Mouse (Mus musculus): Measurements from ENCODE around the gene Eml2. TPM values are rescaled to one million over a fixed set of nuclear protein-coding genes. Genes with fewer than 3 reads are reported as not detected.

Gene Eml2
- polyA plus RNA-seq, 1 experiment from 2014 or later, result 14.2 TPM

- H3K4me3 ChIP-seq, result no peak overlapping the region
Measured at GRCm38 (mm10) chr7:19211041-19211675, 34.9 kb downstream of the Eml2 start.

GRCm38 (mm10) chr7:19211996-19212755, 36.0 kb downstream of the Eml2 start, which contains the start of gene Gpr4:
Gpr4 (plus strand) TSS chr7:19212538.
- Histone ChIP-seq H3K4me1 (peaks cover 18% of the 10 kb centered on the region), H3K4me3 (peak within 1 kb of the TSS; percentile 66), H3K36me3 (no peaks in the 10 kb centered on the region), H3K27me3 (ENCODE audit: insufficient read depth, poor library complexity, severe bottlenecking) (peaks cover 18% of the 10 kb centered on the region), H3K9me3 (no peaks in the 10 kb centered on the region), H3K27ac (peak within 1 kb of the TSS; percentile 47; the same call in 1 of the 2 replicates)
- WGBS, result 2% methylated on average over 29 of the region's 30 CpGs
- no peak for DNase-seq (ENCODE audit: low spot score)

More at GRCm38 (mm10) chr7:19211041-19211675, 34.9 kb downstream of the Eml2 start:
- H3K36me3 ChIP-seq, result peaks cover under 1% of the 10 kb centered on the region
- no peak for DNase-seq (ENCODE audit: low spot score)
- 61% methylated on average over 5 of the region's 5 CpGs for WGBS
- no peak overlapping the region for H3K27ac ChIP-seq
- H3K4me1 ChIP-seq, result peaks cover 14% of the 10 kb centered on the region
- no peaks in the 10 kb centered on the region for H3K9me3 ChIP-seq
- peaks cover 18% of the 10 kb centered on the region for H3K27me3 ChIP-seq (ENCODE audit: insufficient read depth, poor library complexity, severe bottlenecking)

DNA sequence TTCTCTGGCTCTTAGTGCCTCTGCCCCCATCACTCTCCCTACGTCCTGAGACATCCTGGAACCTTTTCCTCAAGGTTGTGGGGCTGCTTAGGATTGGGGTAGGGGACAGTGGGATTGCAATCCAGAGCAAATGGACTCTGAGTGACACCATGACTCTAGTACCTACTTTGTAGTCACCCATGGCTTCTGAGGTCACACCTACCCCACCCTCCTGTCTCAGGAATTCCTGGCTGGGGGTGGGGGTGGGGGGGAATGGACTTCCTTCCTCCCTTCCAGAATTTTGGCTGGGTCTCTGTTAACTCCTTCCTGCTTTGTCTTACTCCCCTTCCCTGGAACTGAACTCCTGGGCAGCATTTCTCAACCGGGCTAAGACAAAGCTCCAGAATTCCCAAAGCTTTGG, 37.2 kb downstream of the Eml2 start:
- 50% methylated on average over 2 of the region's 2 CpGs for WGBS
- H3K36me3 ChIP-seq, result no peaks in the 10 kb centered on the region
- no peaks in the 10 kb centered on the region for H3K9me3 ChIP-seq
- no peak overlapping the region; the same call in 1 of the 2 replicates for H3K4me3 ChIP-seq
- H3K4me1 ChIP-seq, result peaks cover 26% of the 10 kb centered on the region
- DNase-seq (ENCODE audit: low spot score), result no peak
- peaks cover 18% of the 10 kb centered on the region for H3K27me3 ChIP-seq (ENCODE audit: insufficient read depth, poor library complexity, severe bottlenecking)
- H3K27ac ChIP-seq, result no peak overlapping the region

DNA sequence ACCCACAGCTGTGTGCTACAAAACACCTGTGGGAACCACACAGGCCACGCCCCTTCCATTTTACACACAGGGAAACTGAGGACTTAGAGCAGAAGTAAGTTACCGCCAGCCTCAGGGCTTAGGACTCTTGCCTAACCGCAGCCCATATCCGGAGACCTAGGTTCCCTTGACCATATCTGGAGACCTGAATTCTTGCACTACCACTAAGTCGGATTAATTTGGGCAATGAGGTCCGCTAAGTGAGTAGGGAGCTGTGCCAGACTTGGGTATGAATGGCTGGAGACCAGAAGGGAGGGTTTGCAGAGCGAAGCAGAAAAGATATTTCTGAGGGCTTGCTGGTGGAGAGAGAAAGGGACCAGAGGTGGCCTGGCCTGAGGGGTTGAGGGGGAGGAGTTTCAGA, 38.1 kb downstream of the Eml2 start:
- Histone ChIP-seq H3K27ac (no peak overlapping the region), H3K27me3 (ENCODE audit: insufficient read depth, poor library complexity, severe bottlenecking) (peaks cover 18% of the 10 kb centered on the region), H3K4me3 (no peak overlapping the region), H3K9me3 (no peaks in the 10 kb centered on the region), H3K4me1 (peaks cover 27% of the 10 kb centered on the region), H3K36me3 (no peaks in the 10 kb centered on the region)
- 69% methylated on average over 7 of the region's 7 CpGs for WGBS
- DNase-seq (ENCODE audit: low spot score), result no peak

DNA sequence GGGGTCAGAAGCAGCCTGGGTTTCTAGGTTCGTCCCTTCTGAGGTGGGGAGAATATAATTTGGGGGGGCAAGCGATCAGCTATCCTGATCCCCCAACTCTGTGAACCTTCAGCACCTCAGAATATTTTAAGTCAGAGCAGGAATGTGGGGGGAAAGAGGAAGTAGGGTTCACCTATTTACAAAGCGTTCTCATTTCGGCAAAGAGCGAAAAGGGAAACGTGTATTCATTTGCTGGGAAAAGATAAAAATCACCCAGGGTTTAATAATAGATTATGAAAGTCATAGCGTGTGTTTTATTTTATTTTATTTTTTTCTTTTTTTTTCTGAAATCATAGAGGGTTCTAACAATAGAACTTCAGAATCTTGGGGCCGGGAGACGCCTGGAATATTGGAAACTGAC, 38.7 kb downstream of the Eml2 start:
- no peaks in the 10 kb centered on the region for H3K9me3 ChIP-seq
- peaks cover 18% of the 10 kb centered on the region for H3K27me3 ChIP-seq (ENCODE audit: insufficient read depth, poor library complexity, severe bottlenecking)
- no peaks in the 10 kb centered on the region for H3K36me3 ChIP-seq
- peaks cover 27% of the 10 kb centered on the region for H3K4me1 ChIP-seq
- H3K4me3 ChIP-seq, result no peak overlapping the region
- no peak overlapping the region for H3K27ac ChIP-seq
- 70% methylated on average over 9 of the region's 9 CpGs for WGBS
- no peak for DNase-seq (ENCODE audit: low spot score)

DNA sequence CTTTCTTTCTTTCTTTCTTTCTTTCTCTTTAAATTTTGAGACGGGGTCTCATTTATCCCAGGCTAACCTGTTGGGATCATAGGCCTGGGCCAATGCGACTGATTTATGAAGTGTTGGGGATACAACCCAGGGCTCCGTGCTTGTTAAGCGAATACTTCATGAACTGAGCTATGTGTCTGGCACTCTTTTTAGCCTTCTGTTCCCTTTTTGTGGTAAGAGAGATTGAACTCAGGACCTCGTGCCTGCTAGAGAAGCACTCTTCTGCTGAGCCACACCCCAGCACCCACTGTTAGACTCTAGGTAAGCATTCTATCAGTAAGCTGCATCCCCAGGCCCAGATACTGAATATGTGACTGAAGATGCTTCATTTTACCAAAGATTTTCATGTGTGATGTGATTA, 41.3 kb downstream of the Eml2 start:
- DNase-seq (ENCODE audit: low spot score), result no peak
- peaks cover 5% of the 10 kb centered on the region; the same call in 1 of the 2 replicates for H3K36me3 ChIP-seq
- no peak overlapping the region for H3K27ac ChIP-seq
- H3K27me3 ChIP-seq (ENCODE audit: insufficient read depth, poor library complexity, severe bottlenecking), result peaks cover 16% of the 10 kb centered on the region
- peaks cover 19% of the 10 kb centered on the region for H3K4me1 ChIP-seq
- 55% methylated on average over 5 of the region's 5 CpGs for WGBS
- no peaks in the 10 kb centered on the region for H3K9me3 ChIP-seq
- no peak overlapping the region for H3K4me3 ChIP-seq

- no peak overlapping the region for H3K27ac ChIP-seq
Measured at GRCm38 (mm10) chr7:19217944-19218343, 41.7 kb downstream of the Eml2 start.

GRCm38 (mm10) chr7:19220061-19220460, 43.8 kb downstream of the Eml2 start:
- H3K36me3 ChIP-seq, result peaks cover 10% of the 10 kb centered on the region; the same call in 1 of the 2 replicates
- no peak overlapping the region for H3K27ac ChIP-seq
- H3K27me3 ChIP-seq (ENCODE audit: insufficient read depth, poor library complexity, severe bottlenecking), result no peaks in the 10 kb centered on the region
- H3K4me3 ChIP-seq, result no peak overlapping the region
- 62% methylated on average over 3 of the region's 3 CpGs for WGBS
- H3K9me3 ChIP-seq, result no peaks in the 10 kb centered on the region
- peaks cover 13% of the 10 kb centered on the region; the same call in 1 of the 2 replicates for H3K4me1 ChIP-seq
- DNase-seq (ENCODE audit: low spot score), result no peak

More at GRCm38 (mm10) chr7:19217944-19218343, 41.7 kb downstream of the Eml2 start:
- Histone ChIP-seq H3K4me1 (peaks cover 17% of the 10 kb centered on the region), H3K4me3 (no peak overlapping the region), H3K9me3 (no peaks in the 10 kb centered on the region), H3K36me3 (peaks cover 5% of the 10 kb centered on the region; the same call in 1 of the 2 replicates), H3K27me3 (ENCODE audit: insufficient read depth, poor library complexity, severe bottlenecking) (peaks cover 11% of the 10 kb centered on the region)
- DNase-seq (ENCODE audit: low spot score), result no peak
- WGBS, result 6% methylated on average over 2 of the region's 3 CpGs

GRCm38 (mm10) chr7:19222189-19222588, 46.0 kb downstream of the Eml2 start:
- 93% methylated on average over 16 of the region's 16 CpGs for WGBS
- H3K9me3 ChIP-seq, result no peaks in the 10 kb centered on the region
- H3K36me3 ChIP-seq, result peaks cover 18% of the 10 kb centered on the region
- no peak for DNase-seq (ENCODE audit: low spot score)
- H3K4me3 ChIP-seq, result no peak overlapping the region
- no peak overlapping the region for H3K27ac ChIP-seq
- H3K4me1 ChIP-seq, result peaks cover 16% of the 10 kb centered on the region; the same call in 1 of the 2 replicates
- H3K27me3 ChIP-seq (ENCODE audit: insufficient read depth, poor library complexity, severe bottlenecking), result no peaks in the 10 kb centered on the region

- Histone ChIP-seq H3K27me3 (ENCODE audit: insufficient read depth, poor library complexity, severe bottlenecking) (no peaks in the 10 kb centered on the region), H3K9me3 (no peaks in the 10 kb centered on the region), H3K4me3 (no peak overlapping the region), H3K27ac (no peak overlapping the region), H3K36me3 (peaks cover 18% of the 10 kb centered on the region), H3K4me1 (peaks cover 13% of the 10 kb centered on the region; the same call in 1 of the 2 replicates)
- WGBS, result 83% methylated on average over 14 of the region's 14 CpGs
- DNase-seq (ENCODE audit: low spot score), result no peak
Measured at GRCm38 (mm10) chr7:19222875-19223274, 46.7 kb downstream of the Eml2 start.

DNA sequence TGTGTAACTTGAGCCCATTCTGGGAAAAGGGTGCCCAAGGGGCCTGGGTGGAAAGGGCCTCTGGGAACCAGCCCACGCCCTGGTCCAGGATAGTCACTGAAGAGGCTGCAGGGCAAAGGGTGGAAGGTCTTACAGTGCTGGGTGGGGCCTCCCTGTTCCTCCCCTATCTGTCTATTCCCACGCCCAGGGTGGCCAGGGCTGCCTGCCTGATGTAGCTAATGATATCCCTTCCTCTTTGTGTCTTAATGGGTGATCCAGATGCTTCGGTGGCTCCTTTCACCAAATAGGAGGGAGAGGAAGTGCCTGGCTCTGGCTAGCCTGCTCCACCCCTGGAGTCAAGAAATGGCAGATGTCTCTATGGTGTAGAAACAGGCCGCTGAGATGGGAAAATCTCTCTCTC, 48.7 kb downstream of the Eml2 start:
- H3K27me3 ChIP-seq (ENCODE audit: insufficient read depth, poor library complexity, severe bottlenecking), result no peaks in the 10 kb centered on the region
- H3K9me3 ChIP-seq, result no peaks in the 10 kb centered on the region
- H3K4me3 ChIP-seq, result 0 out of 2 replicates have a peak overlapping the region, but pooled peaks have one; percentile 5
- no peak overlapping the region for H3K27ac ChIP-seq
- peak; percentile 87 for DNase-seq (ENCODE audit: low spot score)
- H3K36me3 ChIP-seq, result peaks cover 18% of the 10 kb centered on the region
- peaks cover 13% of the 10 kb centered on the region for H3K4me1 ChIP-seq
- WGBS, result 69% methylated on average over 4 of the region's 4 CpGs

GRCm38 (mm10) chr7:19226817-19227797, 50.9 kb downstream of the Eml2 start:
- Histone ChIP-seq H3K4me3 (peak overlapping the region; percentile 75), H3K36me3 (peaks cover 32% of the 10 kb centered on the region), H3K4me1 (peaks cover 20% of the 10 kb centered on the region), H3K9me3 (no peaks in the 10 kb centered on the region), H3K27ac (peak overlapping the region; percentile 96), H3K27me3 (ENCODE audit: insufficient read depth, poor library complexity, severe bottlenecking) (no peaks in the 10 kb centered on the region)
- DNase-seq (ENCODE audit: low spot score), result peak; percentile 82
- WGBS, result 13% methylated on average over 20 of the region's 20 CpGs

Measured in heart, embryonic 10.5 days (tissue).